Mouse (Mus musculus) T-cell, adult 2 months (primary cell): ENCODE results near the gene Tob1.

Experiments
- DNase-seq: peaks from one replicate; pipeline ENCODE4 v3.0.0; 2022; ENCODE audit warnings: low spot score

Tob1 gene

GRCm38 (mm10) chr11:94229207-94229960, 18.1 kb downstream of the Tob1 start:
- no peak for DNase-seq

- DNase-seq, result no peak
Observed at GRCm38 (mm10) chr11:94230244-94230643, 19.0 kb downstream of the Tob1 start.

GRCm38 (mm10) chr11:94231821-94232552, 20.7 kb downstream of the Tob1 start:
- DNase-seq, result no peak

- no peak for DNase-seq
Observed at GRCm38 (mm10) chr11:94233405-94233804, 22.2 kb downstream of the Tob1 start.

GRCm38 (mm10) chr11:94234380-94234779, 23.1 kb downstream of the Tob1 start:
- DNase-seq, result no peak

GRCm38 (mm10) chr11:94234857-94235256, 23.6 kb downstream of the Tob1 start:
- no peak for DNase-seq

- peak; percentile 79 for DNase-seq
Observed at GRCm38 (mm10) chr11:94236074-94236473, 24.8 kb downstream of the Tob1 start.

GRCm38 (mm10) chr11:94238786-94239185, 27.5 kb downstream of the Tob1 start:
- no peak for DNase-seq

- DNase-seq, result no peak
Observed at GRCm38 (mm10) chr11:94239706-94240105, 28.5 kb downstream of the Tob1 start.

- peak; percentile 27 for DNase-seq
Observed at GRCm38 (mm10) chr11:94242760-94243421, 31.6 kb downstream of the Tob1 start.

GRCm38 (mm10) chr11:94243422-94244180, 32.3 kb downstream of the Tob1 start:
- DNase-seq, result peak; percentile 20

GRCm38 (mm10) chr11:94244385-94244784, 33.1 kb downstream of the Tob1 start:
- DNase-seq, result no peak

GRCm38 (mm10) chr11:94245955-94246788, 34.9 kb downstream of the Tob1 start, which contains the start of gene Wfikkn2:
Gene Wfikkn2, minus strand, starts transcription at chr11:94246005.
- DNase-seq, result no peak

GRCm38 (mm10) chr11:94246789-94247061, 35.5 kb downstream of the Tob1 start:
- no peak for DNase-seq

- DNase-seq, result peak; percentile 24
Observed at GRCm38 (mm10) chr11:94253156-94253555, 41.9 kb downstream of the Tob1 start.

- no peak for DNase-seq
Observed at GRCm38 (mm10) chr11:94253691-94254090, 42.4 kb downstream of the Tob1 start.

- DNase-seq, result no peak
Observed at GRCm38 (mm10) chr11:94255733-94256132, 44.5 kb downstream of the Tob1 start.

GRCm38 (mm10) chr11:94257987-94258386, 46.7 kb downstream of the Tob1 start:
- no peak for DNase-seq

GRCm38 (mm10) chr11:94259814-94260213, 48.6 kb downstream of the Tob1 start:
- peak; percentile 31 for DNase-seq

- DNase-seq, result no peak
Observed at GRCm38 (mm10) chr11:94261585-94262370, 50.5 kb downstream of the Tob1 start.
